Mouse (Mus musculus): ENCODE data around the gene Gpc6.

- no peak for TF ChIP-seq POLR2A (IDR thresholded peaks at IDR 0.05; ENCODE audit: borderline replicate concordance, low read depth, low read length)
- TF ChIP-seq CTCF (IDR thresholded peaks at IDR 0.05; ENCODE audit: low read depth, low read length) = no peak
Measured at GRCm38 (mm10) chr14:117525133-117525532, 600.0 kb downstream of the Gpc6 start.

Measured in bone marrow macrophage, adult 2 months (primary cell).